Mouse (Mus musculus): Measurements from ENCODE around the gene Catip. TPM values are rescaled to one million over a fixed set of nuclear protein-coding genes. Genes with fewer than 3 reads are reported as not detected.

The Catip gene
- polyA plus RNA-seq, 1 experiment from 2014 or later = 0.45 TPM

DNA sequence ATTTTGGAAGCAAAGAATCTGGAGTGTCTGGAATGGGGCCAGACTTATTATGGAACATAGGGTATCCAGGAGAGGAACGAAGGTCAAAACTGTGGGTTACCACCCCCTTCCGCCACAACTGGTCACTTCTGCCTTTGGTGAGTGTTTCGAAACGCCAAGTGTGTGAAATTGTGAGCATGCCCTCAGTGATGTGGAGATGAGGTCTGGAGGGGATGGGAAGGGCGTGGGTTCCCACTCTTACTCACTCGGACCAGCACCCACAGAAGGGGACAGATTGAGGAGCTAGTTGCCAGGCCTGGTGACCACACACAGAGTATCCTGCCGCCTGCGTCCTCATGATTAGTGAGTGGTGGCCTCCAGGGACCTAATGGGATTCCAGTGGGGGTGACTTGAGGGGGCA, 13.1 kb downstream of the Catip start, which contains the start of gene Slc11a1:
Gene Slc11a1, plus strand, starts transcription at position 216 of the 400 bp plus-strand sequence.
- Histone ChIP-seq H3K27me3 (no peaks in the 10 kb centered on the region), H3K36me3 (ENCODE audit: poor library complexity, severe bottlenecking) (no peaks in the 10 kb centered on the region), H3K4me2 (no peak within 1 kb of the TSS), H3K4me3 (no peak within 1 kb of the TSS), H3K4me1 (no peaks in the 10 kb centered on the region), H3K9ac (no peak within 1 kb of the TSS), H3K27ac (no peak within 1 kb of the TSS), H3K9me3 (replicated peaks) (no peaks in the 10 kb centered on the region)
- ATAC-seq = no peak
- 74% methylated on average over 8 of the region's 8 CpGs for WGBS

DNA sequence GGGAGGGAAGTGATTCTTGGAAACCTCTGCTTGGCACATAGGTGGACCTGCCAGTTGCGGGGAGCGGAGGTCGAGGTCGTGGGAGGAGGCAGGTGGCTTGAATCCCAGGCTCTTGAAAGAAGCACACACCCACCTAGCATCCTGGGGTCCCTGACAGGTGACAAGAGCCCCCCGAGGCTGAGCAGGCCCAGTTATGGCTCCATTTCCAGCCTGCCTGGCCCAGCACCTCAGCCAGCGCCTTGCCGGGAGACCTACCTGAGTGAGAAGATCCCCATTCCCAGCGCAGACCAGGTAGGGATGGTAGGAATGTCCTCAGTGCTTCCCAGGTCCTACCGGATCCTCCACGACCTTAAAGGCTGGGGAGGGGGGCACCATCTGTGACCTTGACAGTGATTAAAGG, 13.7 kb downstream of the Catip start:
- Histone ChIP-seq H3K27ac (no peak overlapping the region), H3K9me3 (replicated peaks) (no peaks in the 10 kb centered on the region), H3K27me3 (no peaks in the 10 kb centered on the region), H3K4me3 (no peak overlapping the region), H3K36me3 (ENCODE audit: poor library complexity, severe bottlenecking) (no peaks in the 10 kb centered on the region), H3K4me2 (no peak overlapping the region), H3K9ac (no peak overlapping the region), H3K4me1 (no peaks in the 10 kb centered on the region)
- ATAC-seq = no peak
- WGBS = 77% methylated on average over 10 of the region's 10 CpGs

DNA sequence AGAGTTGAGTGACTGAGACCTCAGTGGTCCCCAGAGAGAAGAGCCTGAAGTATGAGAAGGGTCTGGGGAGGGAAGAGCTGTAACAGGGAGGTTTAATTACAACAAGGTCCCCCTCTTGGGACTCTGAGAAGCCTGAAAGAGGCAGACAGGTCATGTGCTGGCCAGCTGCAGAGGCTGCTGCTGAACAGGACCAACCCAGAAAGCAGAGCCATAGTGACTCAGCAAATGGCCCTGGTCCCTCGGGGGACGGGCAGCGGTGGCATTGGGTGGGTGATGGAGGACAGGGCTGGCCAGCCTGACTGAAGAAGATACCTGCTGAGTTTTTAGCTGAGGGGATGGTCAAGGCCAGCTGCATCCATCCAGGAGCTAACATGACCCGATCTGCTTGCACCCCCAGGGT, 14.5 kb downstream of the Catip start:
- ATAC-seq = no peak
- WGBS = 88% methylated on average over 4 of the region's 4 CpGs
- H3K27me3 ChIP-seq = no peaks in the 10 kb centered on the region

GRCm38 (mm10) chr1:74379058-74379504, 17.2 kb downstream of the Catip start:
- Histone ChIP-seq H3K27ac (no peak overlapping the region), H3K36me3 (ENCODE audit: poor library complexity, severe bottlenecking) (no peaks in the 10 kb centered on the region), H3K9ac (no peak overlapping the region), H3K27me3 (no peaks in the 10 kb centered on the region), H3K4me1 (no peaks in the 10 kb centered on the region), H3K4me2 (no peak overlapping the region), H3K9me3 (replicated peaks) (no peaks in the 10 kb centered on the region), H3K4me3 (no peak overlapping the region)
- ATAC-seq = no peak
- WGBS = 84% methylated on average over 7 of the region's 7 CpGs

More for the DNA sequence above, 14.5 kb downstream of the Catip start:
- no peaks in the 10 kb centered on the region for H3K4me1 ChIP-seq
- no peak overlapping the region for H3K4me2 ChIP-seq
- no peaks in the 10 kb centered on the region for H3K9me3 ChIP-seq (replicated peaks)
- H3K36me3 ChIP-seq (ENCODE audit: poor library complexity, severe bottlenecking) = no peaks in the 10 kb centered on the region
- no peak overlapping the region for H3K27ac ChIP-seq
- no peak overlapping the region for H3K9ac ChIP-seq
- H3K4me3 ChIP-seq = no peak overlapping the region

GRCm38 (mm10) chr1:74380484-74380883, 18.6 kb downstream of the Catip start:
- WGBS = 92% methylated on average over 5 of the region's 5 CpGs
- Histone ChIP-seq H3K9ac (no peak overlapping the region), H3K36me3 (ENCODE audit: poor library complexity, severe bottlenecking) (no peaks in the 10 kb centered on the region), H3K4me2 (no peak overlapping the region), H3K9me3 (replicated peaks) (no peaks in the 10 kb centered on the region), H3K27me3 (no peaks in the 10 kb centered on the region), H3K27ac (no peak overlapping the region), H3K4me3 (no peak overlapping the region), H3K4me1 (no peaks in the 10 kb centered on the region)
- ATAC-seq = no peak

DNA sequence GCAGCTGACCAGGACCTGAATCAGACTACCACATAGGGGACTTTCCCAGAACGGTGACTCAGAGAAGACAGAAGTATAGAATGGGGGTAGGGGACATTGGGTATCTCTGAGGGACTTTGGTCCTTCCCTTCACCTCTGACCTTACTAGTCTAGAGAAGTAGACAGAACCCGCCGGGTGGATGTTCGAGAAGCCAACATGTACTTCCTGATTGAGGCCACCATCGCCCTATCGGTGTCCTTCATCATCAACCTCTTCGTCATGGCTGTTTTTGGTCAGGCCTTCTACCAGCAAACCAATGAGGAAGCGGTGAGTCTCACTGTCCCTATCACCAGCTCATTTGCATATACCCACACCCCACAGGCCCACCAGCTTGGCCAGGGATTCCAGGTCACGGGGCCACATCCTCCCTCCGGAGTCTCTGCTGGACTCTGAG, 19.7 kb downstream of the Catip start:
- Histone ChIP-seq H3K9me3 (replicated peaks) (no peaks in the 10 kb centered on the region), H3K9ac (no peak overlapping the region), H3K27me3 (no peaks in the 10 kb centered on the region), H3K4me1 (no peaks in the 10 kb centered on the region), H3K36me3 (ENCODE audit: poor library complexity, severe bottlenecking) (no peaks in the 10 kb centered on the region), H3K27ac (no peak overlapping the region), H3K4me3 (no peak overlapping the region), H3K4me2 (no peak overlapping the region)
- 92% methylated on average over 10 of the region's 10 CpGs for WGBS
- no peak for ATAC-seq

DNA sequence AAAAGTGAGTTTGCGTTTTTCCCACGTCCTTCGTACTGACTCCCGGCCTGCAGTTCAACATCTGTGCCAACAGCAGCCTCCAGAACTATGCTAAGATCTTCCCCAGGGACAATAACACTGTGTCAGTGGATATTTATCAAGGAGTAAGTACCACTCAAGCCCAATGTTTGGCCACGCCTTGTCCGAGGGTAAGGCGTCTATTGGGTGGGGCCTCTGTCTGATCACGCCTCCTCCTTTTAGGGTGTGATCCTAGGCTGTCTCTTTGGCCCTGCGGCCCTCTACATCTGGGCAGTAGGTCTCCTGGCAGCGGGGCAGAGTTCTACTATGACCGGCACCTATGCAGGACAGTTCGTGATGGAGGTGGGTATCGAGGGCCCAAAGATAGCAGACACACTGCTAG, 21.5 kb downstream of the Catip start:
- Histone ChIP-seq H3K4me3 (no peak overlapping the region), H3K4me2 (no peak overlapping the region), H3K27me3 (no peaks in the 10 kb centered on the region), H3K4me1 (peaks cover 5% of the 10 kb centered on the region), H3K9me3 (replicated peaks) (no peaks in the 10 kb centered on the region), H3K36me3 (ENCODE audit: poor library complexity, severe bottlenecking) (no peaks in the 10 kb centered on the region), H3K9ac (no peak overlapping the region), H3K27ac (no peak overlapping the region)
- no peak for ATAC-seq
- 90% methylated on average over 13 of the region's 13 CpGs for WGBS

DNA sequence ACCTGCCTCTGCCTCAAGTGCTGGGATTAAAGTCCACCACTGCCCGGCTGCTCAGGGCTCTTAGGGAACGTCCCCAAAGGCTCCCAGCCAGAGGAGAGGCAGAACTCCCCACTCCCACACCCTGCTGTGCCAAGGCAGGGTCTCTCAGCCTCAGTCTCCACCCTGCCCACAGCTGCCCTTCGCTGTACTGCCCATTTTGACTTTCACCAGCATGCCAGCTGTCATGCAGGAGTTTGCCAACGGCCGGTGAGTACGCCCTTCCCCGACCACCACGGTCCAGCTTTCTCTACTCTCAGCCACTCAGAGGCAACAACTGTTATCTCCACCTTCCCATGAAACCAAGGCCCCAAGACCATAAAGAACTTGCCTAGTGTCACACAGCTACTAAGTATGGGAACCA, 22.6 kb downstream of the Catip start:
- 82% methylated on average over 8 of the region's 8 CpGs for WGBS
- no peak overlapping the region for H3K4me2 ChIP-seq
- no peaks in the 10 kb centered on the region for H3K36me3 ChIP-seq (ENCODE audit: poor library complexity, severe bottlenecking)
- H3K9ac ChIP-seq = no peak overlapping the region
- no peak overlapping the region for H3K4me3 ChIP-seq
- H3K9me3 ChIP-seq (replicated peaks) = no peaks in the 10 kb centered on the region
- no peak overlapping the region for H3K27ac ChIP-seq
- ATAC-seq = no peak
- H3K27me3 ChIP-seq = 0 out of 2 replicates have a peak, but pooled peaks cover 6% of the 10 kb centered on the region
- H3K4me1 ChIP-seq = peaks cover 6% of the 10 kb centered on the region

- 0 out of 2 replicates have a peak, but pooled peaks cover 10% of the 10 kb centered on the region for H3K27me3 ChIP-seq
- no peak overlapping the region for H3K4me2 ChIP-seq
- WGBS = 88% methylated on average over 10 of the region's 10 CpGs
- no peak for ATAC-seq
- H3K9me3 ChIP-seq (replicated peaks) = no peaks in the 10 kb centered on the region
- H3K27ac ChIP-seq = no peak overlapping the region
- H3K9ac ChIP-seq = no peak overlapping the region
- no peaks in the 10 kb centered on the region for H3K36me3 ChIP-seq (ENCODE audit: poor library complexity, severe bottlenecking)
- H3K4me3 ChIP-seq = no peak overlapping the region
- peaks cover 11% of the 10 kb centered on the region for H3K4me1 ChIP-seq
These were observed 23.2 kb downstream of the Catip start for GRCm38 (mm10) chr1:74385064-74385463.

DNA sequence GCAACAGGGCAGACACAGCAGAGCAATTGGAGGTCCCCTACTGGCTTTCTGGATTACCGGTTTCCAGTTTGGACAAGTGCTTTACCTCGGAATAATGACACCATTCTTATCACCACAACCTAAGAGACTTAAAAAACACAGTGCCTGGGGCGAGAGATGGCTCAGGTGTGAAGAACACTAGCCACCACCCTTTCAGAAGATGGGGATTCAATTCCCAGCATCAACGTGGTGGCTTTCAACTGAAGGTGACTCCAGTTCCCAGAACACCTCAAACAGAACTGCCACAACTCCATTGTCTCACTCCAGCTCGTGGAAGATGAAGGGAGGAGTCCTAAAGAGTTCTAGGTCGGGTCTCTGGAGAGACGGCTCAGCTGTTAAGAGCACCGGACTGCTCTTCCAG, 23.6 kb downstream of the Catip start:
- Histone ChIP-seq H3K4me1 (peaks cover 16% of the 10 kb centered on the region), H3K4me2 (no peak overlapping the region), H3K27me3 (peaks cover 11% of the 10 kb centered on the region; the same call in 1 of the 2 replicates), H3K27ac (no peak overlapping the region), H3K9me3 (replicated peaks) (no peaks in the 10 kb centered on the region), H3K36me3 (ENCODE audit: poor library complexity, severe bottlenecking) (no peaks in the 10 kb centered on the region), H3K4me3 (no peak overlapping the region), H3K9ac (no peak overlapping the region)
- 86% methylated on average over 8 of the region's 8 CpGs for WGBS
- ATAC-seq = no peak

DNA sequence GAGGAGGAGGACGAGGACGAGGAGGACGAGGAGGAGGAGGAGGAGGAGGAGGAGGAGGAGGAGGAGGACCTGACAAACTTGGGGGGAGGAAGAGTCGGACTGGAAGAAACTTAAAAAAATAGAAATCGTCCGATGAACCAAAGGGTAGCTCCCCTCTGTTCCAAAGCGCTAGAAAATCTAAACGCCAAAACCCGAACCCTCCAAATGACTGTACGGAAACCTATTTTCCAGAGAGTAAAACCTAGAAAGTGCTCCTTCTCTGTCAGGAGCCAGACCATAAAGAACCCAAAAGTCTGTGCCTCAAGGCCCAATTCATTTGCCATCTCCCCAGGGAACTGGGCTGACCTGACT, 24.4 kb downstream of the Catip start:
- WGBS = 57% methylated on average over 7 of the region's 10 CpGs
- H3K9ac ChIP-seq = peak overlapping the region; percentile 77
- H3K4me3 ChIP-seq = peak overlapping the region; percentile 69
- H3K36me3 ChIP-seq (ENCODE audit: poor library complexity, severe bottlenecking) = no peaks in the 10 kb centered on the region
- peaks cover 15% of the 10 kb centered on the region; the same call in 1 of the 2 replicates for H3K27me3 ChIP-seq
- no peaks in the 10 kb centered on the region for H3K9me3 ChIP-seq (replicated peaks)
- peaks cover 22% of the 10 kb centered on the region for H3K4me1 ChIP-seq
- H3K27ac ChIP-seq = peak overlapping the region; percentile 93
- H3K4me2 ChIP-seq = peak overlapping the region; percentile 72
- no peak for ATAC-seq

GRCm38 (mm10) chr1:74386714-74387385, 24.9 kb downstream of the Catip start:
- Histone ChIP-seq H3K36me3 (ENCODE audit: poor library complexity, severe bottlenecking) (no peaks in the 10 kb centered on the region), H3K4me3 (peak overlapping the region; percentile 69), H3K9me3 (replicated peaks) (no peaks in the 10 kb centered on the region), H3K27me3 (peaks cover 15% of the 10 kb centered on the region; the same call in 1 of the 2 replicates), H3K4me2 (peak overlapping the region; percentile 72), H3K27ac (peak overlapping the region; percentile 93), H3K9ac (peak overlapping the region; percentile 77), H3K4me1 (peaks cover 22% of the 10 kb centered on the region)
- under 1% methylated on average over 24 of the region's 26 CpGs for WGBS
- ATAC-seq = peak; percentile 93
